Mouse (Mus musculus) spleen, adult 2 months (tissue): ENCODE measurements around the gene Kif5c.

Experiments used
- CTCF ChIP-seq: fragments of 200-500 bp; IDR thresholded peaks from 2 replicates; pipeline ENCODE4 v1.5.1; 2011; ENCODE audit warnings: mild to moderate bottlenecking, inconsistent platforms; ENCODE audit not compliant: insufficient read depth, insufficient read length, insufficient replicate concordance; ENCODE audit errors: extremely low read depth
- POLR2A ChIP-seq: fragments of 200-500 bp; IDR thresholded peaks from 2 replicates; pipeline ENCODE4 v1.6.1; 2011; ENCODE audit warnings: low read depth, low read length, inconsistent platforms

GRCm38 (mm10) chr2:49727686-49728085, 108.6 kb downstream of the Kif5c start:
- TF ChIP-seq CTCF (no peak), POLR2A (no peak)
